Mouse (Mus musculus) neural tube, embryonic 11.5 days (tissue): Measurements from ENCODE around the gene Glyctk. TPM values are rescaled to one million over a fixed set of nuclear protein-coding genes. Genes with fewer than 3 reads are reported as not detected.

Experiments
- ATAC-seq: fragments of 200-750 bp; cut with Nextera tagmentation; 2 replicates; pipeline ENCODE4 v1.8.0; 2017; ENCODE audit warnings: moderate number of reproducible peaks, mild to moderate bottlenecking, moderate TSS enrichment, moderate library complexity; ENCODE audit not compliant: insufficient read depth, low FRiP score, low TSS enrichment
- DNase-seq: peaks from one replicate; pipeline ENCODE4 v3.0.0-alpha.2; 2015; ENCODE audit warnings: low spot score
- H3K27ac ChIP-seq: fragments of 300-500 bp; sonication (generic); 2 replicates; pipeline ENCODE4 v1.5.1; 2014; ENCODE audit warnings: low read depth, mild to moderate bottlenecking, low read length
- H3K27me3 ChIP-seq: fragments of 300-500 bp; sonication (generic); 2 replicates; pipeline ENCODE4 v1.6.1; 2014; ENCODE audit warnings: mild to moderate bottlenecking, low read length, mixed read lengths; ENCODE audit not compliant: control insufficient read depth, insufficient read depth
- H3K36me3 ChIP-seq: fragments of 300-500 bp; sonication (generic); 2 replicates; pipeline ENCODE4 v1.6.1; 2014; ENCODE audit warnings: mild to moderate bottlenecking, low read length, moderate library complexity, mixed read lengths; ENCODE audit not compliant: control insufficient read depth, insufficient read depth
- H3K4me1 ChIP-seq: fragments of 300-500 bp; sonication (generic); 2 replicates; pipeline ENCODE4 v1.6.1; 2014; ENCODE audit warnings: low read length, mixed read lengths; ENCODE audit not compliant: control insufficient read depth, insufficient read depth
- H3K4me2 ChIP-seq: fragments of 300-500 bp; sonication (generic); 2 replicates; pipeline ENCODE4 v1.6.1; 2014; ENCODE audit warnings: low read depth, mild to moderate bottlenecking, moderate library complexity
- H3K4me3 ChIP-seq: fragments of 300-500 bp; sonication (generic); 2 replicates; pipeline ENCODE4 v1.5.1; 2014; ENCODE audit warnings: low read depth, low read length
- H3K9ac ChIP-seq: fragments of 300-500 bp; sonication (generic); 2 replicates; pipeline ENCODE4 v1.6.1; 2014; ENCODE audit warnings: mild to moderate bottlenecking, low read length
- H3K9me3 ChIP-seq: fragments of 300-500 bp; sonication (generic); 2 replicates; pipeline ENCODE4 v1.6.1; 2016; ENCODE audit warnings: low read length; ENCODE audit not compliant: control insufficient read depth
- WGBS: fragments of 180-500 bp; shearing (Covaris S2); extraction: QIAGEN DNeasy Blood & Tissue Kit; methylation state at CpG from one replicate; pipeline ENCODE4 v1.1.7; 2014; 5-methylcytosine and 5-hydroxymethylcytosine counted together
- polyA plus RNA-seq: library from polyadenylated mRNA; unstranded; fragments of >200 nt; fragmentation: Nextera tagmentation; extraction: Ambion mirVana; gene quantifications from 2 replicates; pipeline ENCODE4 v1.2.1, GENCODE M21; 2014

Gene Glyctk
- polyA plus RNA-seq, 1 experiment from 2014 or later = 3.1 TPM

- Histone ChIP-seq H3K27me3 (no peaks in the 10 kb centered on the region), H3K4me1 (0 out of 2 replicates have a peak, but pooled peaks cover 3% of the 10 kb centered on the region), H3K4me2 (peak overlapping the region; percentile 54), H3K9ac (peak overlapping the region; percentile 67), H3K9me3 (no peaks in the 10 kb centered on the region), H3K36me3 (no peaks in the 10 kb centered on the region), H3K27ac (peak overlapping the region; percentile 93), H3K4me3 (peak overlapping the region; percentile 50)
- peak; percentile 62 for ATAC-seq
- 2% methylated on average over 24 of the region's 24 CpGs for WGBS
- peak; percentile 94 for DNase-seq
These were observed 1.9 kb upstream of the Glyctk start for GRCm38 (mm10) chr9:106159784-106160301.

GRCm38 (mm10) chr9:106159237-106159636 lies 1.3 kb upstream of the Glyctk start:
- DNase-seq = no peak
- H3K9ac ChIP-seq = no peak overlapping the region

GRCm38 (mm10) chr9:106157623-106157925 lies 364 bp downstream of the Glyctk start:
- DNase-seq (no peak), ATAC-seq (no peak)
- Histone ChIP-seq H3K36me3 (no peaks in the 10 kb centered on the region), H3K4me2 (no peak overlapping the region), H3K27ac (no peak overlapping the region), H3K9me3 (no peaks in the 10 kb centered on the region), H3K4me3 (no peak overlapping the region), H3K9ac (no peak overlapping the region), H3K4me1 (0 out of 2 replicates have a peak, but pooled peaks cover 3% of the 10 kb centered on the region), H3K27me3 (no peaks in the 10 kb centered on the region)
- 89% methylated on average over 8 of the region's 10 CpGs for WGBS

More at GRCm38 (mm10) chr9:106159237-106159636, 1.3 kb upstream of the Glyctk start:
- 87% methylated on average over 9 of the region's 9 CpGs for WGBS
- Histone ChIP-seq H3K4me2 (peak overlapping the region; percentile 54; the same call in 1 of the 2 replicates), H3K27ac (no peak overlapping the region), H3K4me3 (no peak overlapping the region), H3K9me3 (no peaks in the 10 kb centered on the region), H3K36me3 (no peaks in the 10 kb centered on the region), H3K27me3 (no peaks in the 10 kb centered on the region), H3K4me1 (0 out of 2 replicates have a peak, but pooled peaks cover 3% of the 10 kb centered on the region)
- no peak for ATAC-seq

GRCm38 (mm10) chr9:106156921-106157622 lies 866 bp downstream of the Glyctk start:
- Histone ChIP-seq H3K4me3 (no peak overlapping the region), H3K4me2 (no peak overlapping the region), H3K36me3 (no peaks in the 10 kb centered on the region), H3K27ac (no peak overlapping the region), H3K4me1 (0 out of 2 replicates have a peak, but pooled peaks cover 3% of the 10 kb centered on the region), H3K9ac (no peak overlapping the region), H3K27me3 (no peaks in the 10 kb centered on the region), H3K9me3 (no peaks in the 10 kb centered on the region)
- DNase-seq (no peak), ATAC-seq (0 out of 2 replicates have a peak, but pooled peaks have one; percentile 17)
- 80% methylated on average over 21 of the region's 21 CpGs for WGBS

GRCm38 (mm10) chr9:106156419-106156818 lies 1.5 kb downstream of the Glyctk start:
- no peak overlapping the region for H3K4me3 ChIP-seq
- H3K4me2 ChIP-seq = no peak overlapping the region
- no peaks in the 10 kb centered on the region for H3K36me3 ChIP-seq
- H3K9me3 ChIP-seq = no peaks in the 10 kb centered on the region
- DNase-seq (peak; percentile 69), ATAC-seq (peak; percentile 58)
- 67% methylated on average over 5 of the region's 5 CpGs for WGBS
- H3K27ac ChIP-seq = no peak overlapping the region
- 0 out of 2 replicates have a peak, but pooled peaks cover 3% of the 10 kb centered on the region for H3K4me1 ChIP-seq
- H3K27me3 ChIP-seq = no peaks in the 10 kb centered on the region
- H3K9ac ChIP-seq = no peak overlapping the region

GRCm38 (mm10) chr9:106154106-106154505 lies 3.8 kb downstream of the Glyctk start:
- Histone ChIP-seq H3K9ac (no peak overlapping the region), H3K4me1 (peaks cover 3% of the 10 kb centered on the region; the same call in 1 of the 2 replicates), H3K27ac (no peak overlapping the region), H3K36me3 (no peaks in the 10 kb centered on the region), H3K4me2 (no peak overlapping the region), H3K27me3 (0 out of 2 replicates have a peak, but pooled peaks cover 9% of the 10 kb centered on the region), H3K4me3 (no peak overlapping the region), H3K9me3 (no peaks in the 10 kb centered on the region)
- WGBS = 92% methylated on average over 9 of the region's 9 CpGs
- ATAC-seq = no peak
- no peak for DNase-seq

GRCm38 (mm10) chr9:106149399-106149754 lies 8.6 kb downstream of the Glyctk start:
- WGBS = 20% methylated on average over 10 of the region's 10 CpGs
- Histone ChIP-seq H3K4me1 (peaks cover 7% of the 10 kb centered on the region; the same call in 1 of the 2 replicates), H3K27me3 (0 out of 2 replicates have a peak, but pooled peaks cover 13% of the 10 kb centered on the region), H3K27ac (no peak overlapping the region), H3K36me3 (no peaks in the 10 kb centered on the region), H3K4me3 (peak overlapping the region; percentile 70), H3K4me2 (peak overlapping the region; percentile 74), H3K9ac (peak overlapping the region; percentile 94), H3K9me3 (no peaks in the 10 kb centered on the region)
- no peak for DNase-seq
- no peak for ATAC-seq

GRCm38 (mm10) chr9:106148541-106149398 lies 9.2 kb downstream of the Glyctk start:
- H3K9me3 ChIP-seq = no peaks in the 10 kb centered on the region
- no peaks in the 10 kb centered on the region for H3K36me3 ChIP-seq
- DNase-seq (peak; percentile 80), ATAC-seq (peak; percentile 79)
- peaks cover 7% of the 10 kb centered on the region; the same call in 1 of the 2 replicates for H3K4me1 ChIP-seq
- WGBS = under 1% methylated on average over 35 of the region's 36 CpGs
- peak overlapping the region; percentile 74 for H3K4me2 ChIP-seq
- peak overlapping the region; percentile 79 for H3K27ac ChIP-seq
- H3K27me3 ChIP-seq = 0 out of 2 replicates have a peak, but pooled peaks cover 13% of the 10 kb centered on the region
- peak overlapping the region; percentile 94 for H3K9ac ChIP-seq
- H3K4me3 ChIP-seq = peak overlapping the region; percentile 70
